Mouse (Mus musculus) neutrophil, adult 5-6 weeks (primary cell): Measurements from ENCODE around the gene Crybg2. TPM values are rescaled to one million over a fixed set of nuclear protein-coding genes. Genes with fewer than 3 reads are reported as not detected.
A peak's percentile ranks its signal among the peaks of the same experiment; 100 is the strongest.

Experiments
- ATAC-seq: fragments of 151-379, 151-347 bp; 2 replicates; pipeline ENCODE4 v1.8.0; 2017; ENCODE audit warnings: mild to moderate bottlenecking, moderate TSS enrichment; ENCODE audit not compliant: insufficient number of reproducible peaks, poor library complexity, low FRiP score, severe bottlenecking; ENCODE audit errors: extremely low read depth
- total RNA-seq: library from RNA; stranded (forward); fragments of 200-1000 nt; gene quantifications from 2 replicates; pipeline ENCODE4 v1.2.3, GENCODE M21; 2017

Crybg2 gene
- total RNA-seq, 1 experiment from 2014 or later: 4.2 TPM

- ATAC-seq: no peak
Measured at GRCm38 (mm10) chr4:134090521-134091224, 30.1 kb downstream of the Crybg2 start.

GRCm38 (mm10) chr4:134091225-134091529, 30.6 kb downstream of the Crybg2 start:
- no peak for ATAC-seq

- ATAC-seq: peak; percentile 24; the same call in 1 of the 2 replicates
Measured at GRCm38 (mm10) chr4:134092382-134093288, 32.0 kb downstream of the Crybg2 start.

GRCm38 (mm10) chr4:134094004-134094564, 33.5 kb downstream of the Crybg2 start:
- ATAC-seq: no peak

GRCm38 (mm10) chr4:134094923-134095547, 34.4 kb downstream of the Crybg2 start, which contains the start of gene Cd52:
Cd52 (minus strand) TSS chr4:134095082.
- peak; percentile 48 for ATAC-seq

GRCm38 (mm10) chr4:134096120-134096519, 35.5 kb downstream of the Crybg2 start:
- no peak for ATAC-seq

GRCm38 (mm10) chr4:134097015-134097608, 36.5 kb downstream of the Crybg2 start:
- peak; percentile 71 for ATAC-seq

- peak; percentile 65 for ATAC-seq
Measured at GRCm38 (mm10) chr4:134098628-134099027, 38.0 kb downstream of the Crybg2 start.

GRCm38 (mm10) chr4:134100245-134100644, 39.6 kb downstream of the Crybg2 start:
- no peak for ATAC-seq

GRCm38 (mm10) chr4:134101979-134102741, 41.5 kb downstream of the Crybg2 start, which contains the start of gene Ubxn11:
Ubxn11 (plus strand) TSS chr4:134102570.
- ATAC-seq: peak; percentile 85

GRCm38 (mm10) chr4:134102742-134103119, 42.1 kb downstream of the Crybg2 start:
- no peak for ATAC-seq

- no peak for ATAC-seq
Measured at GRCm38 (mm10) chr4:134106105-134106504, 45.5 kb downstream of the Crybg2 start.

GRCm38 (mm10) chr4:134107730-134108129, 47.1 kb downstream of the Crybg2 start:
- no peak for ATAC-seq

- ATAC-seq: no peak
Measured at GRCm38 (mm10) chr4:134108196-134108595, 47.6 kb downstream of the Crybg2 start.

GRCm38 (mm10) chr4:134110653-134111052, 50.0 kb downstream of the Crybg2 start:
- no peak for ATAC-seq

GRCm38 (mm10) chr4:134112403-134112802, 51.8 kb downstream of the Crybg2 start:
- ATAC-seq: no peak

- ATAC-seq: no peak
Measured at GRCm38 (mm10) chr4:134113356-134113994, 52.9 kb downstream of the Crybg2 start.

GRCm38 (mm10) chr4:134114038-134114437, 53.4 kb downstream of the Crybg2 start:
- ATAC-seq: no peak
